ENCODE assay signal across 8 mouse cellular contexts in the genomic region with DNA sequence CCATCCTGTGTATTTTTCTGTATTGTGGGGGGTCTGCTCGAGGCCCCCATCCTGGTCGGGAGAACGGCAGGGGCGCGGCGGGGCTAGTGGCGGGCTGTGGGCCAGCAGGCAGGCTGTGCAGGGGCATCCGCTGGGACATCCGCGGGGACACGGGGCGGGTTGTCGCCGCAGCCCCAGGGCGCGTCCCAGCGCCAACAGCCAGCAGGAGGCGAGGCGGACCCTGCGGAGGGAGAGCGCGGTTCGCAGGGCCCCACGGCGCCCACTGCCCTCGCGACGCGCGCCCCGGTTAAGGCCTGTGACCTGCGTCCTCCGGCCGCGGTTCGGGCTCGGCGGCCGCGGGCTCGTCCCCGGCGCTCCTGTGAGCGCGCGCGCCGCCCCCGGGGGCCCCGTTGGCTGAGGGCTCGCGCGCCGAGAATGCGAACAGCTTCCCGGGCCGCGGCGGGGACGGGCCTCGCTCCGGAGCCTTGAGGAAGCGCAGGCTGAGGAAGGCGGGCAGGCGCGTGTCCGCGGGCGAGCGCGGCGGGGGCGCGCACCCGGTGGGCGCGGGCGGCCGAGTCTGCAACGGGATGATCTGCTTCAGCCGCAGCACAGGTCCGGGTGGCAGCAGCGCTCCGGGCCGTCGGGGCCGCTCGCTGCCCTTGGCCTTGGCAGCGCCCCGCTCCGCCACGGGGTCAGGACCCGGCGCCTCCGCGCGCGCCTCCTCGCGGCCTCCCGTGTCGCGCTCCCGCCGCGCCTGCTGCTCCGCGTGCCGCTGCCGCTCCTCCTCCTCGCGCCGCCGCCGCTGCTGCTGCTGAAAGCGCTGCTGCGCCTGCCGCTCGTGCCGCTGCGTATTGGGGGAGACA. TPM values are rescaled to one million over a fixed set of nuclear protein-coding genes. Genes with fewer than 3 reads are reported as not detected.
DNase-seq lines count a peak whose midpoint lies in the region; ATAC-seq and TF ChIP-seq lines count a peak whose summit lies in the region.

No protein-coding gene starts in this region.

- H3K9me3 ChIP-seq in embryonic facial prominence, embryonic 15.5 days (replicated peaks) = no peaks in the 10 kb centered on the region
- H3K9me3 ChIP-seq in heart, embryonic 10.5 days = no peaks in the 10 kb centered on the region
- H3K9me3 ChIP-seq in midbrain, postnatal 0 days (ENCODE audit: low read length) = no peaks in the 10 kb centered on the region

- peak overlapping the region; percentile 67 for H3K4me3 ChIP-seq in embryonic facial prominence, embryonic 15.5 days (replicated peaks)
- peak overlapping the region; percentile 74 for H3K4me3 ChIP-seq in heart, embryonic 10.5 days
- H3K4me3 ChIP-seq in midbrain, postnatal 0 days (ENCODE audit: low read depth, low read length) = peak overlapping the region; percentile 44

- peak; percentile 80 for ATAC-seq in embryonic facial prominence, embryonic 15.5 days (ENCODE audit: insufficient number of reproducible peaks, low FRiP score, low TSS enrichment, low read depth)
- ATAC-seq in midbrain, postnatal 0 days (ENCODE audit: low FRiP score) = peak; percentile 60

- WGBS in embryonic facial prominence, embryonic 15.5 days = under 1% methylated on average over 85 of the region's 121 CpGs
- under 1% methylated on average over 92 of the region's 121 CpGs for WGBS in heart, embryonic 10.5 days
- under 1% methylated on average over 44 of the region's 121 CpGs for WGBS in midbrain, postnatal 0 days

- TF ChIP-seq CTCF in midbrain, postnatal 0 days (IDR thresholded peaks at IDR 0.05) = peak; percentile 40; the same call in 1 of the 2 replicates

- peak overlapping the region; percentile 72 for H3K4me2 ChIP-seq in embryonic facial prominence, embryonic 15.5 days (replicated peaks)
- H3K4me2 ChIP-seq in midbrain, postnatal 0 days (ENCODE audit: low read depth, low read length, poor library complexity, severe bottlenecking) = peak overlapping the region; percentile 77

- H3K36me3 ChIP-seq in embryonic facial prominence, embryonic 15.5 days = peaks cover 70% of the 10 kb centered on the region
- peaks cover 62% of the 10 kb centered on the region for H3K36me3 ChIP-seq in heart, embryonic 10.5 days
- H3K36me3 ChIP-seq in midbrain, postnatal 0 days (ENCODE audit: insufficient read depth, low read length) = peaks cover 51% of the 10 kb centered on the region

- DNase-seq in 416B (ENCODE audit: low read depth) = peak; percentile 61
- peak; percentile 90 to 94 for DNase-seq in adrenal gland, postnatal 36 days
- DNase-seq in heart, embryonic 10.5 days (ENCODE audit: low spot score) = no peak
- peak; percentile 79 for DNase-seq in kidney, adult 9 months
- peak; percentile 82 for DNase-seq in liver
- DNase-seq in midbrain, postnatal 0 days (ENCODE audit: low spot score) = peak; percentile 87
- peak; percentile 76 to 89 for DNase-seq in spleen, postnatal 4 days (ENCODE audit: low spot score in 2 of 2)

- H3K4me1 ChIP-seq in embryonic facial prominence, embryonic 15.5 days = peaks cover 17% of the 10 kb centered on the region
- peaks cover 30% of the 10 kb centered on the region for H3K4me1 ChIP-seq in heart, embryonic 10.5 days
- H3K4me1 ChIP-seq in midbrain, postnatal 0 days (ENCODE audit: insufficient read depth, low read length) = no peaks in the 10 kb centered on the region; the same call in 1 of the 2 replicates

- H3K27ac ChIP-seq in embryonic facial prominence, embryonic 15.5 days (replicated peaks) = peak overlapping the region; percentile 89
- H3K27ac ChIP-seq in heart, embryonic 10.5 days = peak overlapping the region; percentile 90
- H3K27ac ChIP-seq in midbrain, postnatal 0 days (ENCODE audit: low read depth, low read length) = peak overlapping the region; percentile 85

- H3K27me3 ChIP-seq in embryonic facial prominence, embryonic 15.5 days = no peaks in the 10 kb centered on the region
- peaks cover 35% of the 10 kb centered on the region for H3K27me3 ChIP-seq in heart, embryonic 10.5 days (ENCODE audit: insufficient read depth, poor library complexity, severe bottlenecking)
- no peaks in the 10 kb centered on the region for H3K27me3 ChIP-seq in midbrain, postnatal 0 days (ENCODE audit: insufficient read depth, low read length)

- H3K9ac ChIP-seq in embryonic facial prominence, embryonic 15.5 days = peak overlapping the region; percentile 37
- H3K9ac ChIP-seq in midbrain, postnatal 0 days (replicated peaks; ENCODE audit: low read length, poor library complexity, severe bottlenecking) = peak overlapping the region; percentile 64

RNA-seq across cellular contexts. Expression of a gene that starts 7.3 kb away (rescaled TPM):
- 10 to 100 TPM; 57.7 to 62.3 TPM for total RNA-seq in adrenal gland, postnatal 36 days (2021)
- 105 and 112 TPM in 2 replicates for polyA plus RNA-seq in embryonic facial prominence, embryonic 15.5 days (2015; fragmentation: Nextera tagmentation; extraction: Ambion mirVana)
- polyA plus RNA-seq in heart, embryonic 10.5 days (2016; fragmentation: Nextera tagmentation; extraction: Ambion mirVana) = 107 and 128 TPM in 2 replicates
- 187 and 211 TPM in 2 replicates for total RNA-seq in midbrain, postnatal 0 days (2014; rRNA removed)
- polyA plus RNA-seq in midbrain, postnatal 0 days (2015; fragmentation: Nextera tagmentation; extraction: Ambion mirVana) = 267 and 269 TPM in 2 replicates

RNA-seq across cellular contexts. Expression of a gene that starts 9.4 kb away (rescaled TPM):
- total RNA-seq in adrenal gland, postnatal 36 days (2021) = 10 to 100 TPM; 14.0 to 15.1 TPM
- polyA plus RNA-seq in embryonic facial prominence, embryonic 15.5 days (2015; fragmentation: Nextera tagmentation; extraction: Ambion mirVana) = 3.0 and 3.7 TPM in 2 replicates
- 0.73 and 2.7 TPM in 2 replicates for polyA plus RNA-seq in heart, embryonic 10.5 days (2016; fragmentation: Nextera tagmentation; extraction: Ambion mirVana)
- total RNA-seq in midbrain, postnatal 0 days (2014; rRNA removed) = 81.6 and 82.2 TPM in 2 replicates
- polyA plus RNA-seq in midbrain, postnatal 0 days (2015; fragmentation: Nextera tagmentation; extraction: Ambion mirVana) = 5.4 and 5.6 TPM in 2 replicates

RNA-seq across cellular contexts. Expression of a gene that starts 11.6 kb away (rescaled TPM):
- total RNA-seq in adrenal gland, postnatal 36 days (2021) = 100 to 1,000 TPM in 1 of 2 experiments, 10 to 100 TPM in 1; 91.9 to 111 TPM
- 115 and 122 TPM in 2 replicates for polyA plus RNA-seq in embryonic facial prominence, embryonic 15.5 days (2015; fragmentation: Nextera tagmentation; extraction: Ambion mirVana)
- polyA plus RNA-seq in heart, embryonic 10.5 days (2016; fragmentation: Nextera tagmentation; extraction: Ambion mirVana) = 172 and 181 TPM in 2 replicates
- total RNA-seq in midbrain, postnatal 0 days (2014; rRNA removed) = 105 and 119 TPM in 2 replicates
- 163 and 165 TPM in 2 replicates for polyA plus RNA-seq in midbrain, postnatal 0 days (2015; fragmentation: Nextera tagmentation; extraction: Ambion mirVana)

RNA-seq across cellular contexts. Expression of a gene that starts 11.6 kb away (rescaled TPM):
- 10 to 100 TPM; 22.5 to 23.1 TPM for total RNA-seq in adrenal gland, postnatal 36 days (2021)
- 15.9 and 17.3 TPM in 2 replicates for polyA plus RNA-seq in embryonic facial prominence, embryonic 15.5 days (2015; fragmentation: Nextera tagmentation; extraction: Ambion mirVana)
- 13.2 and 14.7 TPM in 2 replicates for polyA plus RNA-seq in heart, embryonic 10.5 days (2016; fragmentation: Nextera tagmentation; extraction: Ambion mirVana)
- total RNA-seq in midbrain, postnatal 0 days (2014; rRNA removed) = 28.0 and 31.5 TPM in 2 replicates
- polyA plus RNA-seq in midbrain, postnatal 0 days (2015; fragmentation: Nextera tagmentation; extraction: Ambion mirVana) = 11.4 and 11.5 TPM in 2 replicates

RNA-seq across cellular contexts. Expression of a gene that starts 12.9 kb away (rescaled TPM):
- 10 to 100 TPM; 56.6 to 81.2 TPM for total RNA-seq in adrenal gland, postnatal 36 days (2021)
- 73.2 and 77.0 TPM in 2 replicates for polyA plus RNA-seq in embryonic facial prominence, embryonic 15.5 days (2015; fragmentation: Nextera tagmentation; extraction: Ambion mirVana)
- 34.5 and 41.5 TPM in 2 replicates for polyA plus RNA-seq in heart, embryonic 10.5 days (2016; fragmentation: Nextera tagmentation; extraction: Ambion mirVana)
- 289 and 323 TPM in 2 replicates for total RNA-seq in midbrain, postnatal 0 days (2014; rRNA removed)
- 205 and 213 TPM in 2 replicates for polyA plus RNA-seq in midbrain, postnatal 0 days (2015; fragmentation: Nextera tagmentation; extraction: Ambion mirVana)
